Mouse (Mus musculus) kidney, adult 2 months (tissue): ENCODE data around the gene Stk25.

Source experiments
- CTCF ChIP-seq: fragments of 200-500 bp; conservative IDR thresholded peaks from 2 replicates; pipeline ENCODE4 v1.5.1; 2011; ENCODE audit warnings: low read depth, mild to moderate bottlenecking, control low read depth, low read length, moderate library complexity, mixed read lengths; ENCODE audit not compliant: insufficient read depth, insufficient read length
- POLR2A ChIP-seq: fragments of 200-500 bp; IDR thresholded peaks from one replicate; pipeline ENCODE4 v1.6.1; 2011; ENCODE audit warnings: low read depth, low read length, control low read depth

- no peak for TF ChIP-seq POLR2A
- TF ChIP-seq CTCF: peak; percentile 31; the same call in 1 of the 2 replicates
Measured at GRCm38 (mm10) chr1:93688154-93688553, 29.7 kb upstream of the Stk25 start.
